Mouse (Mus musculus): Measurements from ENCODE around the gene Cnot6l. TPM values are rescaled to one million over a fixed set of nuclear protein-coding genes. Genes with fewer than 3 reads are reported as not detected.

Gene Cnot6l
- polyA plus RNA-seq, 1 experiment: 0.02 TPM

- H3K36me3 ChIP-seq (ENCODE audit: control insufficient read depth): no peaks in the 10 kb centered on the region
- TF ChIP-seq GATA1 (IDR thresholded peaks at IDR 0.05; ENCODE audit: low read length): no peak
- no peak for TF ChIP-seq TAL1 (IDR thresholded peaks at IDR 0.05; ENCODE audit: low read length)
- no peaks in the 10 kb centered on the region for H3K4me1 ChIP-seq (ENCODE audit: control insufficient read depth)
- no peak overlapping the region for H3K4me3 ChIP-seq (replicated peaks)
- no peaks in the 10 kb centered on the region for H3K27me3 ChIP-seq (ENCODE audit: control insufficient read depth)
- H3K9me3 ChIP-seq (ENCODE audit: control insufficient read depth, low read length): no peaks in the 10 kb centered on the region
These were observed 126.3 kb downstream of the Cnot6l start for GRCm38 (mm10) chr5:96037684-96038121.

- TF ChIP-seq TAL1 (IDR thresholded peaks at IDR 0.05; ENCODE audit: low read length) (no peak), GATA1 (IDR thresholded peaks at IDR 0.05; ENCODE audit: low read length) (no peak)
These were observed 127.8 kb downstream of the Cnot6l start for GRCm38 (mm10) chr5:96036125-96036672.

DNA sequence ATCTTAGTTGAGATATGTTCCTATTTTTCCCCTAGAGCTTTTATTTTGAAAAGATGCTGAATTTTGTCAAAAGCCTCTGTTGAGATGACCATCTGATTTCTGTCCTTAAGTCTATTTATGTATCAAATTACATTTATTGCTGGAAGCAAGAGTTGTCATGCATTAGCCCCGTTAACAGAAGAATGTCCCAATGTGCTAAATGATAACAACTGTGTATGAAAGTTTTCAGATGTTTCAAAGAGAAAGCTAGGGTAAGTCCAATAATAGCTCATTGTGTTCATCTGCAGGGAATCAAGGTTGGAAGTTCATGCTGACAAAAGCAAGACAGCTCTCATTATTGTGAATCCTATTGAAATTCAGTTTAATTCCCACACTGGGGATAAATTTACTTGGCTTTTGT lies 129.9 kb downstream of the Cnot6l start:
- no peaks in the 10 kb centered on the region for H3K27me3 ChIP-seq (ENCODE audit: control insufficient read depth)
- H3K36me3 ChIP-seq (ENCODE audit: control insufficient read depth): no peaks in the 10 kb centered on the region
- no peak for TF ChIP-seq GATA1 (IDR thresholded peaks at IDR 0.05; ENCODE audit: low read length)
- TF ChIP-seq TAL1 (IDR thresholded peaks at IDR 0.05; ENCODE audit: low read length): no peak
- 0 out of 2 replicates have a peak, but pooled peaks cover 2% of the 10 kb centered on the region for H3K9me3 ChIP-seq (ENCODE audit: control insufficient read depth, low read length)
- no peaks in the 10 kb centered on the region for H3K4me1 ChIP-seq (ENCODE audit: control insufficient read depth)
- H3K4me3 ChIP-seq (replicated peaks): no peak overlapping the region

More at GRCm38 (mm10) chr5:96036125-96036672, 127.8 kb downstream of the Cnot6l start:
- Histone ChIP-seq H3K27me3 (ENCODE audit: control insufficient read depth) (no peaks in the 10 kb centered on the region), H3K9me3 (ENCODE audit: control insufficient read depth, low read length) (no peaks in the 10 kb centered on the region), H3K4me1 (ENCODE audit: control insufficient read depth) (no peaks in the 10 kb centered on the region), H3K36me3 (ENCODE audit: control insufficient read depth) (no peaks in the 10 kb centered on the region), H3K4me3 (replicated peaks) (no peak overlapping the region)

DNA sequence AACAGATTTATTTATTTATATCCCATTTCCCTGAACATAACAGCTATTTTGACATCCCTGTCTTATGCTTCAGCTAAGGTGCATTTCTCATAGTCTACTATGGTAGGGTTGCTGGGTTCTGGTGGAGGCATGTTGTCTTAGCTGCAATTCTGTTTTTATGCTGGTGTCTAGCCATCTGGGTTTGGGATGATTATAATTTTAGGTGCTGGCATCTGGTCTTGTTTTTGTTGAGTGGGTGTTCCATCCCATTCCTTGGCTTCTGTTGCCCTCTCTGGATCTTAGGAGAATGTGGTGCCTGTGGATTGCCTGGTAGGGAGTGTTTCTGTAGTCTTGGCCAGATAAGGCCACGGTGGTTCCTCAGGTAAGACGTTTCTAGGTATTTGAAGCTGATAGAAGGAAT lies 134.2 kb downstream of the Cnot6l start:
- no peaks in the 10 kb centered on the region for H3K27me3 ChIP-seq (ENCODE audit: control insufficient read depth)
- no peaks in the 10 kb centered on the region for H3K4me1 ChIP-seq (ENCODE audit: control insufficient read depth)
- no peak for TF ChIP-seq GATA1 (IDR thresholded peaks at IDR 0.05; ENCODE audit: low read length)
- no peak for TF ChIP-seq TAL1 (IDR thresholded peaks at IDR 0.05; ENCODE audit: low read length)

More for the DNA sequence above, 134.2 kb downstream of the Cnot6l start:
- Histone ChIP-seq H3K4me3 (replicated peaks) (no peak overlapping the region), H3K36me3 (ENCODE audit: control insufficient read depth) (no peaks in the 10 kb centered on the region), H3K9me3 (ENCODE audit: control insufficient read depth, low read length) (0 out of 2 replicates have a peak, but pooled peaks cover 2% of the 10 kb centered on the region)

Other genes starting within 250 kb of the Cnot6l start
- not detected in 2 replicates for gene Cxcl13, start 207.2 kb downstream of the Cnot6l start, polyA plus RNA-seq (2012)
- gene Mrpl1, start 45.3 kb upstream of the Cnot6l start, polyA plus RNA-seq (2012): 0.20 and 0.26 TPM in 2 replicates
- 0.04 and 0.08 TPM in 2 replicates for gene Fras1, start 209.8 kb upstream of the Cnot6l start, polyA plus RNA-seq (2012)